41 mouse cellular contexts compared by ENCODE assay signal in genomic region chr13:21292631-21293030, GRCm38 (mm10). TPM values are rescaled to one million over a fixed set of nuclear protein-coding genes. Genes with fewer than 3 reads are reported as not detected.
"Had no signal": no experiment of that assay in that cellular context is flagged by ENCODE, and none has a peak within 500 bp of the region (broad histone marks: within the 10 kb centered on the region; RNA-seq: fewer than 3 reads in every experiment).

Gene Gpx5 (minus strand): TSS chr13:21292731.

- H3K27ac ChIP-seq: heart, embryonic 13.5 days; heart, embryonic 15.5 days; hindbrain, embryonic 10.5 days; hindbrain, embryonic 12.5 days; hindbrain, embryonic 13.5 days; hindbrain, embryonic 14.5 days; hindbrain, embryonic 15.5 days; hindbrain, postnatal 0 days; intestine, embryonic 15.5 days; kidney, embryonic 15.5 days; kidney, postnatal 0 days; layer of hippocampus, adult 2 months; left cerebral cortex, adult 2 months had no signal

- H3K27me3 ChIP-seq: heart, embryonic 13.5 days; heart, embryonic 15.5 days; hindbrain, embryonic 12.5 days; hindbrain, embryonic 13.5 days; hindbrain, embryonic 15.5 days; intestine, embryonic 15.5 days; kidney, embryonic 15.5 days had no signal

- H3K9ac ChIP-seq: heart, embryonic 12.5 days; heart, embryonic 13.5 days; heart, embryonic 15.5 days; hindbrain, embryonic 12.5 days; hindbrain, embryonic 13.5 days; hindbrain, embryonic 14.5 days; hindbrain, embryonic 15.5 days; intestine, embryonic 15.5 days; kidney, embryonic 15.5 days had no signal

- H3K9me3 ChIP-seq: heart, embryonic 12.5 days; heart, embryonic 13.5 days; heart, embryonic 15.5 days; hindbrain, embryonic 10.5 days; hindbrain, embryonic 12.5 days; hindbrain, embryonic 13.5 days; hindbrain, embryonic 15.5 days; intestine, embryonic 15.5 days; kidney, embryonic 15.5 days had no signal

- H3K36me3 ChIP-seq: heart, embryonic 12.5 days; heart, embryonic 13.5 days; heart, embryonic 15.5 days; hindbrain, embryonic 10.5 days; hindbrain, embryonic 12.5 days; hindbrain, embryonic 13.5 days; hindbrain, embryonic 15.5 days; intestine, embryonic 15.5 days; kidney, embryonic 15.5 days had no signal

- ATAC-seq: hindbrain, embryonic 16.5 days; hindbrain, postnatal 0 days; inflammation-experienced regulatory T-cells, adult 6 months; intestine, embryonic 15.5 days; intestine, embryonic 16.5 days; intestine, postnatal 0 days had no signal

- H3K4me3 ChIP-seq: heart, embryonic 12.5 days; heart, embryonic 13.5 days; heart, embryonic 15.5 days; hindbrain, embryonic 10.5 days; hindbrain, embryonic 12.5 days; hindbrain, embryonic 13.5 days; hindbrain, embryonic 15.5 days; intestine, embryonic 15.5 days; kidney, embryonic 15.5 days; layer of hippocampus, adult 2 months; left cerebral cortex, adult 2 months had no signal

- DNase-seq: heart, postnatal 10 days; heart, postnatal 14 days; heart, postnatal 36 days; heart, postnatal 4 days; kidney, adult 11 months; kidney, adult 18-20 months; kidney, adult 2 months; kidney, adult 9 months; kidney, postnatal 10 days; kidney, postnatal 14 days; kidney, postnatal 25 days; kidney, postnatal 36 days; kidney, postnatal 4 days; layer of hippocampus, adult 9-11 months; layer of hippocampus, postnatal 36 days had no signal

- H3K4me2 ChIP-seq: heart, embryonic 11.5 days; heart, embryonic 12.5 days; heart, embryonic 13.5 days; heart, embryonic 15.5 days; hindbrain, embryonic 12.5 days; hindbrain, embryonic 13.5 days; hindbrain, embryonic 14.5 days; hindbrain, embryonic 15.5 days; intestine, embryonic 15.5 days; kidney, embryonic 15.5 days had no signal

- H3K4me1 ChIP-seq: heart, embryonic 15.5 days; hindbrain, embryonic 10.5 days; hindbrain, embryonic 12.5 days; hindbrain, embryonic 13.5 days; hindbrain, embryonic 15.5 days; intestine, embryonic 15.5 days; kidney, embryonic 15.5 days had no signal

RNA-seq across cellular contexts. Expression of gene Gpx5, which starts in this region (rescaled TPM):
- polyA plus RNA-seq: heart, embryonic 11.5 days; heart, embryonic 12.5 days; heart, embryonic 13.5 days; heart, embryonic 14.5 days; heart, embryonic 15.5 days; heart, embryonic 16.5 days; heart, postnatal 0 days; hindbrain, embryonic 10.5 days; hindbrain, embryonic 11.5 days; hindbrain, embryonic 12.5 days; hindbrain, embryonic 13.5 days; hindbrain, embryonic 14.5 days; hindbrain, embryonic 15.5 days; hindbrain, embryonic 16.5 days; hindbrain, postnatal 0 days; inflammation-experienced regulatory T-cells, adult 6 months; intestine, embryonic 14.5 days; intestine, embryonic 15.5 days; intestine, embryonic 16.5 days; intestine, postnatal 0 days; kidney, adult 2 months; kidney, embryonic 14.5 days; kidney, embryonic 15.5 days; kidney, embryonic 16.5 days; kidney, postnatal 0 days had no signal
